Mouse (Mus musculus): ENCODE data around the gene Sinhcaf.
A peak's percentile ranks its signal among the peaks of the same experiment; 100 is the strongest.
"Not testable (repeated sequence)": the region's sequence is repeated elsewhere in the genome, so short reads cannot be mapped to it uniquely, and the experiment has no call there.

Sinhcaf gene

GRCm38 (mm10) chr6:148945509-148946408, 508 bp downstream of the Sinhcaf start:
- peak; percentile 53 for DNase-seq

DNA sequence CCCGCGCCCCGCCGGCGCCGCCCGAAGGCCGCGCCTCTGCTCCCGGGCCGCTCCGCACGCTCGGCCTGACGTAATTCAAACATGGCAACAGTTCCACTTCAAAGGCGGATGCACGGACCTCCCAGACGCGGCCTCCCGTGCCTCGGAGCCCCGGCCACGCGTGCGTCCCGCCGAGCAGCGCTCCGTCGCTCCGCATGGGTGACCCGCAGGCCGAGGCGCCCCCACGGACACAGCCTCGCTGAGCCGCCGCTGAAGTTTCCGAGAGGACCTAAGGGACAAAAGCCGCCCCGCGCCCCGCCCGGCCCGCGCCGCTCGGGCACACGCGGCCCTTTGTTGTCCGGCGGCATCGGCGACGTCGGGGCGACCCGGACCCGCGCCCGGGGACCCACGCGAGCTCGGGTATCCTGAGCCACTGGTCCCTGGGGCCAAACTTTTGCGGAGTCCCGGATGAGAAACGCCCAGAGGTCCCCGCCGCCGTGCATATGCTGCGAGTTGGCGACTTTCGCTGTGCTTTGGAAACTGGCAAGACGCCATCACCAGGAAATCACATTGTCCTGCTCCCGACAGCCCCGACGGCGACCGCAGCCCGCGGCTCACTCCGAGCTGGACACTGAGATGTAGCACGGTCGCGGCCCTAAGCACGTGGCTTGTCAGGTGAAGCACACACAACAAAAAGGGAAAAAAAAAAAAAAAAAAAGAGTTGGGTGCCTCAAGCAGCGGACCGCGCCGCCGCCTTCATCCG, 1.3 kb downstream of the Sinhcaf start:
- peak; percentile 60 for DNase-seq

DNA sequence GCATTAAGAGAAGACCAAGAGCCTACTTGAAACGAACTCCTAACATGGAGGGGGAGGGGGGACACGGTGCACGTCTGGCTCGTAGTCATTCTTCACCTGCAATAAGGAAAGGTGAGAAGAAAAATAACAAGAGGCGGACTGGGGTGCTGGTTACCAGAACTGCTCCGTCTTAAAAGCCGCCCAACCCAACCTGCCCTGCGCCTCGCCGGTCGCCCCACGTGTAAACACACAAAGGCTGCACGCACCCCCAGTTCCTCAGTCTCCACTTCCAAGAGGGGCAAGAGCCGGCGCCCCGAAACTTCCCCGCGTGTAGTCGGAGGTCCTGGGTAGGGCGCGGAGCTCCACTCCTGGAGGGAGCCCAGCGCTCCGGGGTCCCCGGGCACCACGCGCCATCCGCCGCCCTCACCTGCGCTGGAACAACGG, 1.9 kb downstream of the Sinhcaf start:
- no peak for DNase-seq

DNA sequence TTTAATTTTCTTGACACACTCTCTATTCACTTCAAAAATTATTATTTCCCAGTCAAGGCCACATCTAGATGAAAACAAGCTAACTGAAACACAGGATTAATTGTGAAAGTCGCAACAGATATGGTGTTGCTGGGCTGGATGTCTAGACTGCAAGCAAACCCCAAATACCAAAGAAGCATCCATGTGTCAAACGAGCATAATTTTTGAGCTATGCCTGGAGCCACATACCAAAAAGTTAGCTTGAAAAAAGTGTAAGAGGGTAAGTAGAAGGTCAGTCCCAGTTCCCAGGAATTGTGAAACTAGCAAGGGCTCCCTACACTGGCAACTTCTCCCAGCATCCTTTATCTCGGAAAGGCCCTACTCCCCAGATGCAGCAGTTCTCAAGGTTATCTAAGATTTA, 2.6 kb downstream of the Sinhcaf start:
- no peak for DNase-seq

DNA sequence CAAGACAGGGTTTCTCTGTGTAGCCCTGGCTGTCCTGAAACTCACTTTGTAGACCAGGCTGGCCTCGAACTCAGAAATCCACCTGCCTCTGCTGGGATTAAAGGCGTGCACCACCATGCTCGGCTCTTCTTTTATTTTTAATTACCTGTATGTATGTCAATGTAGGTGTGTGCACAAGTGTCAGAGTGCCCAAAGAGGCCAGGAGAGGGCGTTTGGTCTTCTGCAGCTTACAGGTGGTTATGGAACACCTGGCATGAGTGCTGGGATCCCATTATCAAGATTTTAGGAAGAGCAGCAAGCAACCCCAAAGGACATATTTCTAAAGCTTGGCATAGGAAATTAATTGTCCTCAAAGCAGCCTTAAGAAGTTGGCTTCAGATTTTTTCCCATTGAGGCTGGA, 3.9 kb downstream of the Sinhcaf start:
- no peak for DNase-seq

- no peak for DNase-seq
Measured at GRCm38 (mm10) chr6:148941880-148942279, 4.4 kb downstream of the Sinhcaf start.

GRCm38 (mm10) chr6:148940383-148940782, 5.9 kb downstream of the Sinhcaf start:
- DNase-seq, result not testable (repeated sequence)

- DNase-seq, result no peak
Measured at GRCm38 (mm10) chr6:148937693-148938092, 8.6 kb downstream of the Sinhcaf start.

GRCm38 (mm10) chr6:148934961-148935590, 11.2 kb downstream of the Sinhcaf start:
- DNase-seq, result no peak

- DNase-seq, result no peak
Measured at GRCm38 (mm10) chr6:148931281-148931680, 15.0 kb downstream of the Sinhcaf start.

DNA sequence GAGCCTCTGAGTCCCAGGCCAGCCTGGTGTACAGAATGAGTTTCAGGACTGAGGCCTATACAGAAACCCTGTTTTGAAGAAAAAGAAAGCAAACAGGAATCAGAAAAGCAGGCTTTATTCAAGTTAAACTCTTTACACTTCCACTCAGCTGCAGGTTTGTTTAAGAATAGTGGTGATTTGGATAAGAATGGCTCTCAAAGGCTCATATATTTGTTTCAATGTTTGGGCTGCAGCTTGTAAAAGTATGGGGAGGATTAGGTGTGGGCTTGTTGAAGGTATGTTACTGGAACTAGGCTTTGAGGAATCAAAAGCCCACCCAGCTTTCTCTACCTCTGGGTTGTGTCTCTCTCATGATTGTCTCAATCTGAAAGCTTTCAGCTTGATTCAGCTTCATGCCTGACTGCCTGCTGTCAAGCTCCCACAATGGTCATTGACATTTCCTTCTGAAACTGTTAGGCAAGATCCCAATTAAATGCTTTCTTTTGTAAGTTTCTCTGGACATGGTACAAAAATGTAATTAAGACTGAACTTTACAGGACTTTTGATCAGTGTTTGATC, 27.3 kb downstream of the Sinhcaf start:
- DNase-seq, result no peak

DNA sequence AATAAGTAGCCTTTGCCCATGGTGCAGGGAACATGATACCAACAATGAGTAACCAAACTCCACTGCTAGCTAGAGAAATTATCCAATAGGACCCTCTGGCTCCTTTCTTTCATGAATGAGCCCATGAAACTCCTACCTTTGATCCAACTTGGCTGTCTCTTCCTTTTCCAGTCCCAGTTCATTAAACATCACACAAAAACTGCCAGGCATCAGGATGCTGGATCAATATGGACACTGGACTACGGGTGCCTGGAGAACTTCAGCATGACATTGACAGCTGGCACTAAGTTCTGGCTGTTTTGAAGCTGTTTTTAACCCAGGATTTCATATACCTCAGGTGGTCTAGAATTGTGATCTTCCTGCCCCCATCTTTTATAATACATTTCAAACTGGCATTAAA, 28.6 kb downstream of the Sinhcaf start:
- no peak for DNase-seq

GRCm38 (mm10) chr6:148916817-148917216, 29.4 kb downstream of the Sinhcaf start:
- no peak for DNase-seq

GRCm38 (mm10) chr6:148913938-148914337, 32.3 kb downstream of the Sinhcaf start:
- DNase-seq, result peak; percentile 38

DNA sequence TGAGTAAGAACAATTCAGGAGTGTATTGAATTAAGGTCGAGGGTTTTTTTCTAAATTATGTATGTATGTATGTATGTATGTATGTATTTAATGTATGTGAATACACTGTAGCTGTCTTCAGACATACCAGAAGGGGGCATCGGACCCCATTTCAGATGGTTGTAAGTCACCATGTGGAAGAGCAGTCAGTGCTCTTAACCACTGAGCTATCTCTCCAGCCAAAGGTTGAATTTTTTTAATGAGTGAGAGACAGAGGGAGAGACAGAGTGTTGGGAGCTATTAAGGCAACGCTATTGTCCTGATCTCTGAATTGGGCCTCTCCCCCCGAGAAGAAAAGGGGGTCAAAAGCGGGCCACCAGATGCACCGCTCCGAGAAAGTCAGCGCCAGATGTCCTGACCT, 34.4 kb downstream of the Sinhcaf start:
- DNase-seq, result not testable (repeated sequence)

DNA sequence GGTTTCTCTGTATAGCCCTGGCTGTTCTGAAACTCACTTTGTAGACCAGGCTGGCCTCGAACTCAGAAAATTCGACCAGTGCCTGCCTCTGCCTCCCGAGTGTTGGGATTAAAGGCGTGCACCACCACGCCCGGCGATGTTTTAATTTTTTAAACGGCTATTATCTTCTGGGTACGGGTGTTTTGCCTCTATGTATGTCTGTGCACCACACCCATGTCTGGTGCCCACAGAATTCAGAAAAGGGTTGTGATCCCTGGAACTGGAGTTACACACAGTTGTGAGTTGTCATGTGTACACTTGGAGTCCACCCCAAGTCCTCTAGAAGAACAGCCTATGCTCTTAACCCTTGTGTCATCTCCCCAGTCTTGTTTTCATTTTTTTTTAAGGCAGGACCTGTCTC, 39.3 kb downstream of the Sinhcaf start:
- DNase-seq, result no peak

DNA sequence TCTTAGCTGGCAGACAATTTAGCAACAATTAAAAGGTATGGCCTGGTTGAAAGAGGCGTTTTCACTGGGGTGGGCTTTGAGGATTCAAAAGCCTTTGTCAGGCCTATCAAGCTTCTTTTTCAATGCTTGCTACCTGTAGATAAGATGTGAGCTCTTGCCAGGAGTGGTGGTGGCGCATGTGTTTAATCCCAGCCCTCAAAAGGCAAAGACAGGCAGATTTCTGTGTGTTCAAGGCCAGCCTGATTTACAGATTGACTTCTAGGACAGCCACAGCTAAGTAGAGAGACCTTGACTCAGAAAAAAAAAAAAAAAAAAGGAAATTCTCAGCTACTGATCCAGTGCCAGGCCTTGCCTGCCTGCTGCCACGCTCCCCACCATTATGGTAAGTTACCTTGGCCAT, 43.5 kb downstream of the Sinhcaf start:
- no peak for DNase-seq

DNA sequence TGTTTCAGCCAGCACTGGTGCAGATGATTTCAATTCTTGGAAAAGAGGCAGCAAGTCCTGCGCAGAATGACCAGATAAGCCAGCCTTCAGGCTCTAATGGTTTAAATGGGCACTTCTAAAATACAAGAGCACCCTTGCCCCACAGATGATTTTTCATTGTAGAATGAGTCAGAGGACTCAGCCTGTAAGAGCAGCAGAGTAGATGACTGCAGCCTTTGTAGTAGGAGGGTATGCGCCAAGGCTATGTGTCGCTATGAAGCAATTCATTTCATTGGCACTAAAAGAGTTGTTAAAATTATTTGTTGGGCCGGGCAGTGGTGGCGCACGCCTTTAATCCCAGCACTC, 49.8 kb downstream of the Sinhcaf start:
- no peak for DNase-seq

- peak; percentile 83 for DNase-seq
Measured at GRCm38 (mm10) chr6:148895773-148896506, 50.3 kb downstream of the Sinhcaf start, which contains the start of gene Caprin2. TSS of gene Caprin2 (minus strand) at chr6:148896237.

DNA sequence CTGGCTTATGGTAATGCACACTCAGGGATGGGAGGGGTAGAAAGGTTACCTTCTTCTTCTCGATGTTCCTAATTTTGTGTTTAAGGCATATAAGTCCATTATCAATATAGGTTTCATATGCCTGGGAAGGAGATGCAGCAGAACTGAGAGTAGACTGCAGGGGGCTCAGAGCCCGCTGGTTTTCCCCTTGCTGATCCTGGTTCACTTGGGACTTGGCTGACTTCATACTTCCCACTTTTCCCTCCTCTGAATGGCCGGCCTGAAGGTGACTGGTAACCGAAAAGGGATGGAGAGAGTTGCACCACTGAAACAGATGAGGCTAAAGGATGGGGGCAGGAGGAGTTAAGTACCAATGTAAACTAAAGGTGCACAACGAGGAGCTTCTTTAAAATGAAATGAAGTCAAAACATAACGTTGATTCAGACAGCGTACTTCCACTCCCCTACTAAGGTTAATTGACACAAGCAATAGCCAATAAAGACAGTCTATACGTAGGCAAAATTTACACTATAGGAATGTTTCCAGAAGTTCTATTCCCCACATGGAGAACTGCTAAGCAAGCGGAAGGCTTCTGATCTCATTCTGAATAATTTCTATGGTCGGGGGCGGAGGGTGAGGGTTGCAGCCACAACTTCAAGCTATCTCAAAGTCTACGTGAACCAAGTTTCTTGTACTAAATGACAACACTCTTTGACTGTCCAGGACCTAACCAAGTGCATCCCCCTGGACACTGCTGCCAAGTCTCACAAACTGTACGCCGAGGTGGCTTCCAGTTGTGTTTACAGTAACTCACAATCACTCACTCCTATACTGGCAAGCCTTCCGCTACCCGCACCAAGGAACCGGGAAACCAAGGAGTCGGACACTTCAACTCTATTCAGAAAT, 51.1 kb downstream of the Sinhcaf start:
- DNase-seq, result no peak

DNA sequence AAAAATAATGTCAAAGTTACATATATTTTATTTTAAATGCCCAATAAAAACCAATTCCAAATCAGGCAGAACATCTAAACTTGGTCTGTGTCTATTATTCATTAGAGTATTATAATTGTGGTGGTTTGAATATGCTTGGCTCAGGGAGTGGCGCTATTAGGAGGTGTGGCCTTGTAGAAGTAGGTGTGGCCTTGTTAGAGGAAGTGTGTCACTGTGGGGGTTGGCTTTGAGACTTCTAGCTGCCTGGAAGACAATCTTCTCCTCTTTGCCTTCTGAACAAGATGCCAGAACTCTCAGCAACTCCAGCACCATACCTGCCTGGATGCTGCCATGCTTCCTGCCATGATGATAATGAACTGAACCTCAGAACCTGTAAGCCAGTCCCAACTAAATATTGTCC, 72.4 kb downstream of the Sinhcaf start:
- no peak for DNase-seq

All from kidney, adult 11 months (tissue).